Mouse (Mus musculus) bone marrow, adult 2 months (tissue): ENCODE results near the gene Tdp1.

Experiments
- CTCF ChIP-seq: fragments of 200-500 bp; IDR thresholded peaks from 2 replicates; pipeline ENCODE4 v1.5.1; 2011; ENCODE audit warnings: low read length, control low read depth; ENCODE audit not compliant: control insufficient read depth, insufficient read depth
- POLR2A ChIP-seq: fragments of 200-500 bp; IDR thresholded peaks from 2 replicates; pipeline ENCODE4 v1.6.1; 2011; ENCODE audit warnings: low read depth, mild to moderate bottlenecking, control low read depth, low read length, borderline replicate concordance; ENCODE audit not compliant: control insufficient read depth

DNA sequence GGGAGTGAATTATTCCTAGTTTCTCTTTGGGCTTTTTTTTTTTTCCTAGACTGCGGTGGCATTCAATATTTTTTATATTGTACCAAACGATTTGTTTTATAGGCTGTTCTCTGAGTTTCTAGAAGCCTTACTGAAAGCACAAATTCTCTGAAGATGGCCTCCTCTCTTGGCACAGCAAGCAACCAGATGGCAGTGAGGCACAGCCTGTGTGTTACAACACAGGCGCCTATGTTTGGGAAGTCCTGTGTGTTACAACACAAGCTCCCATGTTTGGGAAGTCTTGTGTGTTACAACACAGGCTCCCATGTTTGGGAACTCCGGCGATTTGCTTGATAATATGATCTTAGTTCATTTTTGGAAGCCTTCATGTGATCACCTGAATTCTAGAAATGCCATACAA, 111.6 kb downstream of the Tdp1 start:
- TF ChIP-seq CTCF, result no peak
- TF ChIP-seq POLR2A, result no peak
